Mouse (Mus musculus): ENCODE results near the gene Odf3b.
A peak's percentile ranks its signal among the peaks of the same experiment; 100 is the strongest.

The Odf3b gene

GRCm38 (mm10) chr15:89378831-89379401, at the start of gene Odf3b:
Gene Odf3b (minus strand): TSS chr15:89379282.
- DNase-seq (ENCODE audit: inconsistent ontology term), result peak; percentile 39

- no peak for DNase-seq (ENCODE audit: inconsistent ontology term)
Observed at GRCm38 (mm10) chr15:89428136-89428790, 49.2 kb upstream of the Odf3b start.

- no peak for DNase-seq (ENCODE audit: inconsistent ontology term)
Observed at GRCm38 (mm10) chr15:89426716-89427115, 47.6 kb upstream of the Odf3b start.

- no peak for DNase-seq (ENCODE audit: inconsistent ontology term)
Observed at GRCm38 (mm10) chr15:89425711-89426121, 46.6 kb upstream of the Odf3b start, which contains the start of gene Cpt1b. Gene Cpt1b (minus strand): TSS chr15:89425863.

DNA sequence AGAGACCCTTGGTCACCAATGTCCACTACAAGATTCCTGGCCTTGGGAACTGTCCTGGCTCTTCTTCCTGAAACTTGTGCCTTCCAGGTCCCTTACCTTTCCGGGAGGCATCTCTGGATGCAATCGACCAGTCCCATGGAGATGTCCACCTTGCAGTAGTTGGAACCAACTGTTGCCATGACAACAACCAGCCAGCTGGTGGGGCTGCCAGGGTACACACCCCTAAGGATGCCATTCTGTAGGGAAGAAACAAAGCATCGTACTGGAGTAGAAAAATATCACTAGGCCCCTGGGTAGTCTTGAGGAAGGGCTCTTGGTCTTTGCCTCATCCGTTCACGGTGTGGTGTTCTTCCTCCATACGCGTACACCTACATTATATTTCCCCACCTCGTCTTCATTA, 45.5 kb upstream of the Odf3b start:
- DNase-seq (ENCODE audit: inconsistent ontology term), result no peak

GRCm38 (mm10) chr15:89421938-89422337, 42.9 kb upstream of the Odf3b start:
- DNase-seq (ENCODE audit: inconsistent ontology term), result no peak

DNA sequence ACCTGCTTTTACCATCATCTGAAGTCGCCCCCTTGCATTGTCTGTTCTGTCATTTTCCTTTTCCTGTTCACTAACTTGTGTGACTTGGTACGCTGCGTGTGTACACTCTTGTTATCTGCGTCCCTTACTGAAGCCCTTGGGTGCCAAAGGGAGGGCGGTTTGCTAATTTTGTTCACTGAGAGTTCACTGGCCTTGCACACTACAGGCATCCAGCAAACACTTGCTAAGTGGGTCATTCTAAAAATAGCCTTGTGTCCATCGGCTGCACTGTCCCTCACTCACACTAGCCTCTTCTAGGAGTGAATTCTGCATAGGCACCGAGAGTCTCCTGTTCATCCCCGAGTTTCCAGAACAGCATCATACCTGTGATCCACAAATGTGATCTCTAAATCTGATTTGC, 36.2 kb upstream of the Odf3b start:
- DNase-seq (ENCODE audit: inconsistent ontology term), result peak; percentile 7

DNA sequence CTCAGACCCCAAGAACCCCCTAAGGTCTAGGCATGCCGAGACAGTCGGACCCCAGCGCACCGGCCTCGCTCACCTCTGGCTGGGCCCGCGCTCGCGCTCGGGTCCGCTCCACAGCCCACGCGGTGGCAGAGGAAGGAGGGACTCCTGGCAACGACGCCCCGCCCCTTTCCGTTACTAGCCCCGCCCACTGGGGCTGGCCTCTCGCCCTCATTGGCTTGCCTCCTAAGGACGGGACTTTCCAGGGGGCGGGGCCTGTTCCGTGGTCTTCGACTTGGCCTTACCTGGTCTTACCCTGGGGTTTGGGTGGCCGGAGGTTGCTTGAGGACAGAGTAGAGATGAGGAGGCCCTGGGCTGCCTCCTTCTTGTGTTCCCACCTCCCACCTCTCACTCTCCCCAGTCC, 31.0 kb upstream of the Odf3b start, which contains the start of gene Syce3:
Syce3 (minus strand) TSS at position 386 of the 400 bp plus-strand sequence.
- DNase-seq (ENCODE audit: inconsistent ontology term), result no peak

DNA sequence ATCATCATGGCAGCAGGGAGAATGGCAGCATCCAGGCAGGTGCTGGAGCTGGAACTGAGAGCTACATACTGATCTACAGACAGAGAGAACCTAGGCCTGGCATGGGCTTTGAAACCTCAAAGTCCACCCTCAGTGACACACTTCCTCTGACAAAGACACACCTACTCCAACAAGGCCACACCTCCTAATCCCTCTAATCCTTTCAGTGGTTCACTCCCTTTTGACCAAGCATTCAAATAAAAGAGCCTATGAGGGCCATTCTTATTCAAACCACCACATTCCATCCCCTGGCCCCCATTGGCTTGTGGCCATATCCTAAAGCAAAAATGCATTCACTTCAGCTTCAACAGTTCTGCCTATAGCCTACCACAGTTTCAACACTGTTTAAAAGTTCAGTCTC, 27.6 kb upstream of the Odf3b start:
- no peak for DNase-seq (ENCODE audit: inconsistent ontology term)

- no peak for DNase-seq (ENCODE audit: inconsistent ontology term)
Observed at GRCm38 (mm10) chr15:89404831-89405623, 25.9 kb upstream of the Odf3b start.

DNA sequence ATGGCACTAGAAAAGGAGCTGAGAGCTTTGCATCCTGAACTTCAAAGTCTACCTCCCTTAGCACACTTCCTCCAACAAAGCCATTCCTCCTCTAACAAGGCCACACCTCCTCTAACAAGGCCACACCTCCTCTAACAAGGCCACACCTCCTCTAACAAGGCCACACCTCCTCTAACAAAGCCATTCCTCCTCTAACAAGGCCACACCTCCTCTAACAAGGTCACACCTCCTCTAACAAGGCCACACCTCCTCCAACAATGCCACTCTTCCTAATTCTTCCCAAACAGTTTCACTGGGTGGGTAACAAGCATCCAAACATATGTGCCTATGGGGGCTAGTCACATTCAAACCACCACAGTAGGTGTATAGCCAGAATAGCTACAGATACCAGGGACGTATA, 23.4 kb upstream of the Odf3b start:
- DNase-seq (ENCODE audit: inconsistent ontology term), result no peak

GRCm38 (mm10) chr15:89399716-89400115, 20.6 kb upstream of the Odf3b start:
- no peak for DNase-seq (ENCODE audit: inconsistent ontology term)

DNA sequence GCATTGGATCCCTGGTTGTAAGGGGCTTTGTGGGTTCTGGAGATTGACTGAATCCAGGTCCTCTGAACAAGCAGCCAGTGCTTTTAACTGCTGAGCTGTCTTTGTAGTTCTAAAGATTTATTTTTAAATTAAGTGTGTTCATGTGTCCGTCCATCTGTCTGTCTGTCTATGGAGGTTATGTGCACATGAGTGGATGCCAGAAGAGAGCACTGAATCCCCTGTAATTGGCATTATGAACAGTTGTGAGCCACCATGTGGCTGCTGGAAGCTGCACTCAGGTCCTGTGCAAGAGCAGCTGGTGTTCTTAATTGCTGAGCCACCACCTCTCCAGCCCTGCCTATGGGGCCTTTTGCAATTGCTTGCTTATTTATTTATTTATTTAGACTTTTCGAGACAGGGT, 19.1 kb upstream of the Odf3b start:
- DNase-seq (ENCODE audit: inconsistent ontology term), result no peak

- no peak for DNase-seq (ENCODE audit: inconsistent ontology term)
Observed at GRCm38 (mm10) chr15:89396883-89397282, 17.8 kb upstream of the Odf3b start.

- no peak for DNase-seq (ENCODE audit: inconsistent ontology term)
Observed at GRCm38 (mm10) chr15:89390081-89390480, 11.0 kb upstream of the Odf3b start.

- no peak for DNase-seq (ENCODE audit: inconsistent ontology term)
Observed at GRCm38 (mm10) chr15:89387127-89387526, 8.0 kb upstream of the Odf3b start.

DNA sequence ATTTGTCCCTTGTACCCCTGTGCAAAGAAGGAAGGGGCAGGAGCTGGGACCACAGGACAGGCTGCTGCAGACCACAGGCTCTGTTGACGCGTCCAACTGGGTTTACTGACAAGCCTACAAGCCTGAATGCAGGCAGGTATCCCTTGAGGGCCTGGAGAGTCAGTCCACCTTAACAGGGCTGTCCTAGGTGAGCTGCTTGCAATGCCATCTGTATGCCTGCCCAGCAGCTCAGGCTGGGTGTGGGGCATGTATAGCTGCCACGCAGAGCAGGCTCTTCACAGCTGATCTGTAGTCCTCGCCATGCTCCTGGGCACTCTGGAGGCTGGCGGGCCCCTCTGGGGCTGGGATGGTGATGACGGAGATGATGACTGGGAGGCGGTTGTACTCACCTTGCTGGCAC, 5.5 kb upstream of the Odf3b start, which contains the start of gene Klhdc7b:
Klhdc7b (plus strand) TSS at position 301 of the 400 bp plus-strand sequence.
- DNase-seq (ENCODE audit: inconsistent ontology term), result no peak

GRCm38 (mm10) chr15:89379429-89379828, 347 bp upstream of the Odf3b start:
- no peak for DNase-seq (ENCODE audit: inconsistent ontology term)

- no peak for DNase-seq (ENCODE audit: inconsistent ontology term)
Observed at GRCm38 (mm10) chr15:89377938-89378828, 899 bp downstream of the Odf3b start.

DNA sequence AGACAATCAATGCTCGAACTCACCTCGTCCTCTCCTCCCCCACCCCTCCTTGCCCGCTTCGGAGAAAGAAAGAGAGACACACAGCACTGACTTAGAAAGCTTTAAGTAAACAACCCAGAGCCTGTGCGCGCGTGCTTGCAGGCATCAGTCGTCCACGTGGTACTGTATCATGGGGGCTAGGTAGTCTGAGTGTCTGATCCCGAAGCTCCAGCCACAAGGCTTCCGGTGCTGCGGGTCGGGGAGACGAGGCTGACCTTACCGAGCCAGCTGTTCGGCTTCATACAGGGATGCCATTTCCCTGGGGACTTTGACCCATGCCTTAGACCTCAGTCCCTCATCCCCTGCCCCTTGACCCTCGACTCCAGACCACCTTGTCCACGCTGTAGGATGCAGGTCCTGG, 1.7 kb downstream of the Odf3b start:
- no peak for DNase-seq (ENCODE audit: inconsistent ontology term)

DNA sequence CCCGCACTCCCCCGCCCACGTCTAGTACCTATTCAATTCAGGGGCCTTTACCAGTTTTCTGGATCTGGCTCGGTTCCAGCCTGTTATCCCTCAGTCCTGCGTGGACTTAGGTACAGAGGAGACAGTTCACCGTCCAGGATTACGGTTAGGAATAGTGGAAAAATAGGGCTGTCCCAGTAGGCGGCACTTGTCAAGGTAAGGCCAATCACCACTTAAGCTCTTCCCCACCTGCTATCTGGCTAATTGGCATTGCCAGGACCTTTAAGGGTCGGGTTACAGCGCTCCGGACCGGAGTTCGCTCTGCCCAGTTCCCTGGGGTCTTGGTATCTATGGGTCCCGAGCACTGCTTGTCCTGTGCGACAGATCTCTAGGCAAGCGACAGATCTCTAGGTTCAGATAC, 2.1 kb downstream of the Odf3b start, which contains the start of gene Tymp:
Tymp (minus strand) TSS at position 83 of the 400 bp plus-strand sequence.
- no peak for DNase-seq (ENCODE audit: inconsistent ontology term)

GRCm38 (mm10) chr15:89376040-89376439, 3.0 kb downstream of the Odf3b start:
- no peak for DNase-seq (ENCODE audit: inconsistent ontology term)

Measured in Muller cell, postnatal 12 days (primary cell).